Mouse (Mus musculus): ENCODE results near the gene Fcho1.
"Not testable (repeated sequence)": the region's sequence is repeated elsewhere in the genome, so short reads cannot be mapped to it uniquely, and the experiment has no call there.

Gene Fcho1

GRCm38 (mm10) chr8:71718252-71718651 is 7.3 kb downstream of the Fcho1 start:
- DNase-seq (ENCODE audit: low spot score in 2 of 2): no peak

- no peak for DNase-seq (ENCODE audit: low spot score in 2 of 2)
These were observed 8.4 kb downstream of the Fcho1 start for GRCm38 (mm10) chr8:71717096-71717495.

- no peak for DNase-seq (ENCODE audit: low spot score in 2 of 2)
These were observed 8.9 kb downstream of the Fcho1 start for GRCm38 (mm10) chr8:71716561-71717053.

GRCm38 (mm10) chr8:71715531-71715930 is 10.0 kb downstream of the Fcho1 start:
- no peak for DNase-seq (ENCODE audit: low spot score in 2 of 2)

GRCm38 (mm10) chr8:71711574-71711973 is 13.9 kb downstream of the Fcho1 start:
- DNase-seq (ENCODE audit: low spot score in 2 of 2): no peak

- DNase-seq (ENCODE audit: low spot score in 2 of 2): peak; percentile 48 to 88
These were observed 15.6 kb downstream of the Fcho1 start for GRCm38 (mm10) chr8:71709800-71710446.

GRCm38 (mm10) chr8:71709134-71709799 is 16.2 kb downstream of the Fcho1 start:
- no peak for DNase-seq (ENCODE audit: low spot score in 2 of 2)

GRCm38 (mm10) chr8:71707874-71708273 is 17.6 kb downstream of the Fcho1 start:
- DNase-seq (ENCODE audit: low spot score in 2 of 2): no peak

GRCm38 (mm10) chr8:71703400-71703799 is 22.1 kb downstream of the Fcho1 start:
- not testable (repeated sequence) for DNase-seq (ENCODE audit: low spot score in 2 of 2)

- DNase-seq (ENCODE audit: low spot score in 2 of 2): peak; percentile 19 to 32
These were observed 22.6 kb downstream of the Fcho1 start for GRCm38 (mm10) chr8:71702923-71703322.

- no peak for DNase-seq (ENCODE audit: low spot score in 2 of 2)
These were observed 23.5 kb downstream of the Fcho1 start for GRCm38 (mm10) chr8:71702087-71702432.

- DNase-seq (ENCODE audit: low spot score in 2 of 2): no peak
These were observed 24.0 kb downstream of the Fcho1 start, which contains the start of gene B3gnt3 for GRCm38 (mm10) chr8:71701414-71702086. TSS of gene B3gnt3 (minus strand) at chr8:71701789.

GRCm38 (mm10) chr8:71700493-71701269 is 24.8 kb downstream of the Fcho1 start:
- peak in 1 of 2 experiments; percentile 30 for DNase-seq (ENCODE audit: low spot score in 2 of 2)

GRCm38 (mm10) chr8:71695456-71695855 is 30.1 kb downstream of the Fcho1 start:
- not testable (repeated sequence) for DNase-seq (ENCODE audit: low spot score in 2 of 2)

GRCm38 (mm10) chr8:71693166-71694041 is 32.1 kb downstream of the Fcho1 start:
- no peak for DNase-seq (ENCODE audit: low spot score in 2 of 2)

GRCm38 (mm10) chr8:71692509-71692908 is 33.0 kb downstream of the Fcho1 start:
- no peak for DNase-seq (ENCODE audit: low spot score in 2 of 2)

- no peak for DNase-seq (ENCODE audit: low spot score in 2 of 2)
These were observed 36.5 kb downstream of the Fcho1 start, which contains the start of gene Insl3 for GRCm38 (mm10) chr8:71689028-71689427. TSS of gene Insl3 (plus strand) at chr8:71689214.

GRCm38 (mm10) chr8:71687616-71688015 is 37.9 kb downstream of the Fcho1 start:
- no peak for DNase-seq (ENCODE audit: low spot score in 2 of 2)

GRCm38 (mm10) chr8:71686143-71686734 is 39.3 kb downstream of the Fcho1 start:
- DNase-seq (ENCODE audit: low spot score in 2 of 2): no peak

GRCm38 (mm10) chr8:71685573-71685972 is 39.9 kb downstream of the Fcho1 start:
- no peak for DNase-seq (ENCODE audit: low spot score in 2 of 2)
